Mouse (Mus musculus) stomach, postnatal 0 days (tissue): Measurements from ENCODE around the gene Tas2r140.

Experiments
- CTCF ChIP-seq: IDR thresholded peaks from 2 replicates; pipeline ENCODE4 v1.5.1; 2016; ENCODE audit warnings: antibody characterized with exemption, low read depth, mild to moderate bottlenecking, moderate library complexity
- EP300 ChIP-seq: optimal IDR thresholded peaks from 2 replicates; pipeline ENCODE3; 2016; ENCODE audit warnings: antibody characterized with exemption

DNA sequence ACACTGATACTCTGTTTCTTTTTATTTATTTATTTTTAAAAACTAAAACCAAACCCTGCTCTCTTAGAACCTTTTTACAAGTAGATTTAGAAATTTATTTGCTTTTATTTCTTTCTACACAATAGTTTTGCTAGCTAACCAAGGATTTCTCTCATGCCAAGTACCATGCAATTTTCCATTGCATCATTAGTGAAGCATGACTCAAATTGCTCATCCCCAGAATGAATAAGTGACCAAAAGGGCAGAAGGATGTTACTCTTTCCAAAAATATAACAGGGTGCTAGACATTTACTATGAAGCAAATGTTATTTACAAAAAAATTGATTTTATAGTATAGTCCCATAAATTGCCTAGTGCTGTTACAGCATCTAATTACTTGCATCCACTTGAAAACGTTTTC, 46.8 kb upstream of the Tas2r140 start:
- TF ChIP-seq CTCF (no peak), EP300 (no peak)
